Mouse (Mus musculus): ENCODE results near the gene Pom121. TPM values are rescaled to one million over a fixed set of nuclear protein-coding genes. Genes with fewer than 3 reads are reported as not detected.

The Pom121 gene
- polyA plus RNA-seq, 1 experiment = 31.2 TPM

GRCm38 (mm10) chr5:135329471-135329870 lies 64.9 kb downstream of the Pom121 start:
- TF ChIP-seq CTCF (IDR thresholded peaks at IDR 0.05; ENCODE audit: borderline replicate concordance, insufficient read depth, low read depth, low read length) = no peak
- TF ChIP-seq POLR2A (IDR thresholded peaks at IDR 0.05; ENCODE audit: borderline replicate concordance, insufficient read depth, low read length) = no peak
- H3K4me3 ChIP-seq (replicated peaks; ENCODE audit: insufficient read depth, low read depth, low read length) = no peak overlapping the region
- no peak for DNase-seq

More at GRCm38 (mm10) chr5:135329471-135329870, 64.9 kb downstream of the Pom121 start:
- H3K4me1 ChIP-seq (ENCODE audit: control insufficient read depth, insufficient read depth, low read length) = no peaks in the 10 kb centered on the region
- H3K27me3 ChIP-seq (ENCODE audit: control insufficient read depth, insufficient read depth, low read length) = no peaks in the 10 kb centered on the region
- 83% methylated on average over 4 of the region's 4 CpGs for WGBS
- no peak overlapping the region for H3K27ac ChIP-seq (ENCODE audit: insufficient read depth, low read length)

Other genes with a start within 250 kb of the Pom121 start
- gene Tbl2, start 244.9 kb downstream of the Pom121 start, polyA plus RNA-seq (2012; rRNA removed) = 17.6 and 18.5 TPM in 2 replicates
- gene Bcl7b, start 226.3 kb downstream of the Pom121 start, polyA plus RNA-seq (2012; rRNA removed) = 64.4 TPM in 2 replicates
- gene Baz1b, start 207.3 kb downstream of the Pom121 start, polyA plus RNA-seq (2012; rRNA removed) = 75.3 and 77.4 TPM in 2 replicates
- gene Fzd9, start 143.3 kb downstream of the Pom121 start, polyA plus RNA-seq (2012; rRNA removed) = 8.5 and 10.1 TPM in 2 replicates
- not detected in 2 replicates for gene Fkbp6, start 44.5 kb downstream of the Pom121 start, polyA plus RNA-seq (2012; rRNA removed)
- 0.08 TPM in 1 of 2 replicates, not detected in the other for gene Trim50, start 41.3 kb downstream of the Pom121 start, polyA plus RNA-seq (2012; rRNA removed)
- gene Nsun5, start 24.6 kb downstream of the Pom121 start, polyA plus RNA-seq (2012; rRNA removed) = 41.8 and 45.6 TPM in 2 replicates
- gene Hip1, start 150.6 kb upstream of the Pom121 start, polyA plus RNA-seq (2012; rRNA removed) = 32.3 and 35.2 TPM in 2 replicates
- gene Ccl26, start 169.0 kb upstream of the Pom121 start, polyA plus RNA-seq (2012; rRNA removed) = not detected in 2 replicates
- gene Ccl24, start 178.5 kb upstream of the Pom121 start, polyA plus RNA-seq (2012; rRNA removed) = 0.23 and 0.32 TPM in 2 replicates
- gene Rhbdd2, start 238.1 kb upstream of the Pom121 start, polyA plus RNA-seq (2012; rRNA removed) = 58.1 and 62.4 TPM in 2 replicates

Measured in cerebellum, adult 2 months (tissue).